Mouse (Mus musculus) ES-E14 (cell line): ENCODE measurements at regions not wholly inside any gene's neighbourhood (a gene's known extent, or its start where the extent isn't known, plus 50 kb on each side); places are given as distances from the start of the nearest gene placed in this dataset.

ENCODE experiments used
- CHD2 ChIP-seq: IDR thresholded peaks from 2 replicates; pipeline ENCODE4 v1.6.1; 2014; ENCODE audit warnings: mild to moderate bottlenecking, low read depth, low read length, inconsistent platforms
- HCFC1 ChIP-seq: IDR thresholded peaks from 2 replicates; pipeline ENCODE4 v1.6.1; 2012; ENCODE audit warnings: low read length, inconsistent platforms, borderline replicate concordance; ENCODE audit not compliant: insufficient read depth
- ZC3H11A ChIP-seq: IDR thresholded peaks from 2 replicates; pipeline ENCODE4 v1.6.1; 2012; ENCODE audit warnings: low read depth, mild to moderate bottlenecking, inconsistent platforms, low read length, borderline replicate concordance
- ZNF384 ChIP-seq: IDR thresholded peaks from 2 replicates; pipeline ENCODE4 v1.6.1; 2012; ENCODE audit warnings: low read depth, low read length, inconsistent platforms

DNA sequence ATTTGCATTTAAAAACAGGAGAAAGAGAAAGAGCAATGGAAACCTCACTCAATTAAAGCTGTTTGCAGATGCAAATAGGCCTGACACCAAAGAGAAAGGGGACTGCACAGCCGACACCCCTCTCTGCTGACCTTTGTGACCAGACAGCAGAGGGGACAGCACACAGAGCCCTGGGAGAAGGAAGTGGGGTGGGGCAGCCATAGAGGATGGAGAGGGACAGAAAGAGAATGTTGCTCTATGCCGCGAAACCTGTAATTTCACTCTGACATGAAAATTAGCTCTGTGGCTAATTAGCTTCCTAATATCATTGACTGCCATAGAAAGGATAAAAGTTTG is 250.5 kb downstream of the Sec61b start:
- TF ChIP-seq CHD2 (no peak), ZC3H11A (no peak), ZNF384 (no peak), HCFC1 (no peak)
